Mouse (Mus musculus): ENCODE data around the gene Disp1. TPM values are rescaled to one million over a fixed set of nuclear protein-coding genes. Genes with fewer than 3 reads are reported as not detected.

Disp1 gene
- polyA plus RNA-seq, 1 experiment from 2014 or later, result 8.1 TPM

DNA sequence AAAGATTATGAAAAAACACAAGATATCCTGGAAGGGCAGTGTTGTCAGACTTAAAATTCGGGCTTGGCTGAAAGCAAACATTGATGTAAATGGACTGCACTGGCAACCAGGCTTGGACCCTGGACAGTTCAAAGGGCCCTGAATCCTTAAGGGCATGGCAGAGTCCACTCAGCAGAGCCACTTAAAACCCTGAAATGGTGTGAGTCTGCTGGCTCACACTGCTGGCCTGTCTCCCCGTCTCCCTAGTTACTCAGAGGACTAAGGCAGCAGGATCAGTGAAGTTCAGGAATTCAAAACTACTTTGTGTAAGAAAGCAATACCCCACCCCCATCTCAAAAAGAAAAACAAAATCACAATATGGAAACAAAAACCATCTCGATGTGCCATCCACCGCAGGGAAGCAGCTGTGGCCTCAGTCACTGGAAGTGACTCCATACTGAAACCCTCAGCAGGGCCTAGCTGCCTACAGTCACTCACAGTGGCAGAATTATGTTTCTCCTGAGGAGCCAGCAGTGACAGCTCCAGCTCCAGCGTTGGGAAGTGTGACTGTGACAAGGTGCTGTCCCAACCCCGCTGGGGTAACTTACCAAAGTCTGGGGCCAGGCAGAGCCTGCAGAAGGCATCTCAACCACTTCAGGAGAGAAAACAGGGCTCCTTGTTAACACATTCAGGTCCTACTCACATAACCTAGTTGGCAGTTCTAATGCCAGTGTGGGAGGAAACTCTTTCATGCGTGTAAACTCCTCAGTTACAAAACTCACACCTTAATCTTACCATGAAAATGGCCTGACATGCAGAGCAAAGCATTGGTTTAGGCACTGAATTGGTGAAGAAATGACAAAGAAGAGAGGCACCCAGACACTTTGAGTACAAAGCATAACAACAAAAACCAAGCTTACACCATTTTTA, 66.8 kb downstream of the Disp1 start:
- peaks cover 25% of the 10 kb centered on the region for H3K4me1 ChIP-seq (replicated peaks)
- no peaks in the 10 kb centered on the region for H3K27me3 ChIP-seq
- no peak overlapping the region for H3K9ac ChIP-seq
- 55% methylated on average over 7 of the region's 7 CpGs for WGBS
- H3K36me3 ChIP-seq, result no peaks in the 10 kb centered on the region
- H3K27ac ChIP-seq (replicated peaks), result no peak overlapping the region
- no peak overlapping the region for H3K4me2 ChIP-seq
- ATAC-seq (ENCODE audit: low read depth), result no peak
- peaks cover 8% of the 10 kb centered on the region; the same call in 1 of the 2 replicates for H3K9me3 ChIP-seq
- H3K4me3 ChIP-seq, result no peak overlapping the region

DNA sequence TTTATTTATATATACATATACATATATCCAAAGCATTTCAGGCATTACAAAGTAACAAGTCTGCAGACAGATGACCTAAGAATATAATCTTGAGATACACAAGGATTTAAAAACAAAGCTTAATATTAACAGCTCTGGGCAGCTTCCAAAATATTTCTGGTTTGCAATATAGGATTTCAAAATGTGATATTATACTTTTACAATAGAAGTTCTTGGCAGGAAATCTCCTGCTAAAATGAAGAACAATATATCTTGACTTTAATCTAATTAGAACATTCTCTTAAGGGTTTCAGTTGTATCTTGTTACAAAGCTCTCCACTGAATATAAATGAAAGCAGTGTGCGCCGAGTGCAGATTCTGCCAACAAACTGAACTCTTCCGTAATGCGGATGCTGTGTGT, 68.0 kb downstream of the Disp1 start:
- H3K27me3 ChIP-seq, result no peaks in the 10 kb centered on the region
- H3K36me3 ChIP-seq, result no peaks in the 10 kb centered on the region
- H3K27ac ChIP-seq (replicated peaks), result no peak overlapping the region
- peaks cover 29% of the 10 kb centered on the region for H3K4me1 ChIP-seq (replicated peaks)
- no peak for ATAC-seq (ENCODE audit: low read depth)
- H3K9ac ChIP-seq, result no peak overlapping the region
- no peak overlapping the region for H3K4me2 ChIP-seq
- WGBS, result 95% methylated on average over 4 of the region's 4 CpGs
- peaks cover 6% of the 10 kb centered on the region; the same call in 1 of the 2 replicates for H3K9me3 ChIP-seq
- H3K4me3 ChIP-seq, result no peak overlapping the region

DNA sequence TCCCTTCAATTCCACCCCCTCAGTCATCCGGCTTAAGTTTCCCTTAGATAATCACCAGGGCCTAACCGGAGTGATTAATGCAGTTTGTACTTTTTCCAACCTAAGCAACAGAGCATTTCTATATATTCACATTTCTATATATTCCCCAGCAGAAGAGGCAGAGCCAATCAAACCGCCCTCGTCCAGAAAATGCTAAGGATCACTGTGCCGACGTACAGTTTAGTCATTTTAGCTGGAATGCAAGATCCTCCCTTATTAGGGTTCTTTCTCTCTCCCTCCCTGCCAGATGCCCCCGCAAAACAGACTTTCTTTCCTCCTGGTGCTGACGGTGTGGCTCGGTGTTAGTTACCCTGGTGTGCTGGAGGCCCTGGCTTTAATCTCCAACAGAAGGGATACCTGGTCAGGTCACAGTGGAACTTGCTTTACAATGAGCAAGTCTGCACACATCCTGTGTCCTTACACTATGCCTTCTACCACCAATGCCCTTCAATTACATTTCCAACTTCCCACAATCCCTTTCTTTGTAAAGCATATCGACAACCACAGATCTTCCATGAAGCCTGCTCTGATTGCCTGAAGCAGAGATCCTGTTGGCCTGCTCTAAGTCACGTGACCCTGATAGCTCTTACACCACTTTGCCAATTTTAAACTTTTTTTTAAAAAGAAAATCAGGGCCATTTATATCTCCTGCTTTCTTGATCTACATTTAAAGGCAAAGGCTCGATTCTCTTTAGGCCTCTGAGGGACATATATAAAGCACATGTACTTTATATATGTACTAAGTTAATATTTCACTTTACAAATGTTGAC, 69.6 kb downstream of the Disp1 start:
- Histone ChIP-seq H3K36me3 (no peaks in the 10 kb centered on the region), H3K4me2 (no peak overlapping the region), H3K4me3 (no peak overlapping the region), H3K9ac (no peak overlapping the region), H3K27me3 (no peaks in the 10 kb centered on the region), H3K9me3 (no peaks in the 10 kb centered on the region), H3K27ac (replicated peaks) (no peak overlapping the region), H3K4me1 (replicated peaks) (peaks cover 39% of the 10 kb centered on the region)
- WGBS, result 87% methylated on average over 12 of the region's 12 CpGs
- no peak for ATAC-seq (ENCODE audit: low read depth)

DNA sequence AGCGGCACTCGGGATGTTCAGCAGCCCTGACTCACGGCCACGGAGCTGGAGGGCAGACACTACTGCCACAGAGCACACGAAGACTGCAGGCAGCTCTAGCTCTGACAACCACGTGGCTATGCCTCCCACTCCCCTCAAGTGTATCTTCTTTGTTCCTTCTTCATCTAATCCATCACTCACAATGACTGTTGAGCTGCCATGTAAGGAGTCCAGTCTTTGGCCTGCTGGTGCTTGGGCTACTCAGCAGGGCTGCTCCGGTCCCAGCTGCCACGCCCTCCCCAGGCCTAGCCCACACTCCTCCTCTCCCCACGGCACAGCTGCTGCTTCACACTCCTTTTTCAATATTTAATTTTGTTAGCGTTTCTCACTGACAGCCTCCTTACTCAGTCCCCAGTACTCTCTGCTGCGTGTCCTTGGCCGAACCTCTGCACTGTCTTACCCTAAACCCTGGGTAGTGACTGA, 70.9 kb downstream of the Disp1 start:
- Histone ChIP-seq H3K36me3 (no peaks in the 10 kb centered on the region), H3K4me3 (no peak overlapping the region), H3K9ac (peak overlapping the region; percentile 23; the same call in 1 of the 2 replicates), H3K9me3 (no peaks in the 10 kb centered on the region), H3K27ac (replicated peaks) (peak overlapping the region; percentile 49), H3K4me1 (replicated peaks) (peaks cover 49% of the 10 kb centered on the region), H3K27me3 (no peaks in the 10 kb centered on the region), H3K4me2 (peak overlapping the region; percentile 11; the same call in 1 of the 2 replicates)
- ATAC-seq (ENCODE audit: low read depth), result peak; percentile 60
- WGBS, result 24% methylated on average over 12 of the region's 12 CpGs

DNA sequence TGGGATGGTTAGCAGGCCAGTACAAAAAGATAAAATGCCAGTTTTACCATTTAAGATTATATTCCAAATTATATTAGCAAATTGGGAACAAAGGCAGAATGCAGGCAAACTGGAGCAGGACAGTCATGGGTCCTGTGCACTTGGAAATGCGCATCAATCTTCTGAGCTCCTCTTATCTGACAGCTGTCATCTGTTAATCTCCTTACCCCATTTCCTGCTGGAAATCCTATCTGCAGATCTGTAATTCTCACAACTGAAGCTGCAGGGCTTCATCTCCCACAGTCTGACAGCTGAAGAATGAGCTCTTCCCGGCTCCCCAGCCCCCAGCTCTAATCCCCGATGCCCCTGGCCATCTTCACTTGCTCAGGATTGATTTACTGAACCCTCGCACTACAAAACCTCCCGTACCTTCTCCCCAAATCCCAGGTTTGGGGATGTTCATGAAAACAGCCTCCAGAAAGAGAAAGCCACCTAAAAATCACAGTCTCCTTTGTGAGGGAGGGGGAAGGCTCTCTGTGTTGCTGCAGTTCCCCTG, 71.7 kb downstream of the Disp1 start:
- ATAC-seq (ENCODE audit: low read depth), result no peak
- Histone ChIP-seq H3K4me3 (no peak overlapping the region), H3K27ac (replicated peaks) (peak overlapping the region; percentile 49), H3K9me3 (no peaks in the 10 kb centered on the region), H3K4me2 (no peak overlapping the region), H3K36me3 (no peaks in the 10 kb centered on the region), H3K27me3 (no peaks in the 10 kb centered on the region), H3K9ac (0 out of 2 replicates have a peak overlapping the region, but pooled peaks have one; percentile 38), H3K4me1 (replicated peaks) (peaks cover 51% of the 10 kb centered on the region)
- 38% methylated on average over 5 of the region's 5 CpGs for WGBS

DNA sequence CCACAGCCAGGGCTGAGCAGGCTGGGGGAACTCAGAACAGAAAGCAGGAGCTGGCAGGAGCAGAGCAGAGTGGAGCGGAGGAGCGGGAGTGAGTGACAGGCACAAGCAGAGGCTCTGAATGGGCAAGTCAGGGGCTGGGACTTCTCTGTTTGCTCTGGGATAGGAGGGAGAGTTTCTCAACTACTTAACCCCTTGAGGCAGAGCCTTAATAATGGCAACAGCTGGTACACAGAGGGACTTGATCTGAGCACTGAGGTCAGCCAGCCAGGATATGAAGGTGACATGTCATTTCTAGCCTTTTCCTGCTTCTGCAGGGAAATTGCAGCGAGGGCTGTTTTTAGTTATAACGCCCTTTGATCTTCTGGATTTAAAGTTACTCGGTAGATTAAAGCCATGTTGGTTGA, 73.9 kb downstream of the Disp1 start:
- H3K36me3 ChIP-seq, result no peaks in the 10 kb centered on the region
- no peaks in the 10 kb centered on the region for H3K27me3 ChIP-seq
- ATAC-seq (ENCODE audit: low read depth), result peak; percentile 57
- no peak overlapping the region for H3K4me2 ChIP-seq
- no peak overlapping the region for H3K27ac ChIP-seq (replicated peaks)
- H3K4me1 ChIP-seq (replicated peaks), result peaks cover 61% of the 10 kb centered on the region
- H3K9ac ChIP-seq, result no peak overlapping the region
- 30% methylated on average over 5 of the region's 5 CpGs for WGBS
- no peak overlapping the region for H3K4me3 ChIP-seq
- no peaks in the 10 kb centered on the region for H3K9me3 ChIP-seq

DNA sequence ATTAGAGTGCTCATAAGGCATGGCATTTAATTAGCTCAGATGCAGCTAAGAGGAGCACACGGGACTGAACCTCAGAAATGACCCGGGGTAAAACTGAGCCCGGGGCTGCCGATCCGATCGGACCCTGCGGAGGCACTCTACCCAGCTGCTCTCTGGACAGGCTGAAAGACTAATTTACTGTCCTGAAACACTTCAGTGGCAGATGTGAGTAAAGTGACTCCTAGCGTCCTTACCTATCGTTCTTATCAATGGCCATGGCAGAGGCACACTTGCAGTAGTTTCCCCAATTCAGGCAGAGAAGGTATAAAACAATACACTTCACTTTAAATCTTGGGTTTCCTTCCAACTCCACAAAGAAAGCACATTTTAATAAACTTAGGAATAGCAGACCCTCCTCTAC, 74.5 kb downstream of the Disp1 start:
- no peak overlapping the region for H3K4me3 ChIP-seq
- H3K27ac ChIP-seq (replicated peaks), result no peak overlapping the region; the same call in 1 of the 2 replicates
- H3K27me3 ChIP-seq, result no peaks in the 10 kb centered on the region
- WGBS, result 5% methylated on average over 9 of the region's 9 CpGs
- no peak overlapping the region for H3K9ac ChIP-seq
- H3K4me2 ChIP-seq, result peak overlapping the region; percentile 27; the same call in 1 of the 2 replicates
- H3K9me3 ChIP-seq, result no peaks in the 10 kb centered on the region
- ATAC-seq (ENCODE audit: low read depth), result no peak
- peaks cover 64% of the 10 kb centered on the region for H3K4me1 ChIP-seq (replicated peaks)
- no peaks in the 10 kb centered on the region for H3K36me3 ChIP-seq

DNA sequence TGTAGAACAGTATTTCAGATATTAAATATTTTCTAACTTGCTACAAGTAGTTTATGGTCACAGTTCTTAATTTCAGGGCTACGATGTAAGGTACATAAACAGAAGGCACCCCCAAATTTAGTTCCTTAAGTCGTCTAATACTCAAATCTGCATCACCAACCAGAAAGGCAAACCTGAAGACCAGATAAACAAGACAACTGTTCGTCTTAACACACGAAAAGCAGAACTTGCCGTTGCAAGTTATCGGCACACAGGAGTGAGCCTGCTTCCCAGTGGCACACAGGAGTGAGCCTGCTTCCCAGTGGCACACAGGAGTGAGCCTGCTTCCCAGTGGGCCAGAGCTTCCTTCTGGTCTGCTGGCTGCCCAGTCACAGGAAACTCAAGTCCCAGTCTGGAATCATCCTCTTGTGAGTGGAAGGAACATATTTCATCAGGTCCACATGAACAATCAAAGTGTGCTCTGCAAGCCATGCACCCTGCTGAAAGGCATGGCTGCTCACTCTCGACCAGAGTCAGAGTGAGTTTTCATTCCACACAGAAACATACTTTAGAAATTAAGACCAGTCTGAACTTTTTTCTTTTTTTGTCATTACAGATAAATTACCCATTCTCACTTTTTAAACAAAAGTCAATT, 75.1 kb downstream of the Disp1 start:
- no peak for ATAC-seq (ENCODE audit: low read depth)
- no peaks in the 10 kb centered on the region for H3K9me3 ChIP-seq
- peaks cover 70% of the 10 kb centered on the region for H3K4me1 ChIP-seq (replicated peaks)
- WGBS, result 75% methylated on average over 7 of the region's 7 CpGs
- no peaks in the 10 kb centered on the region for H3K36me3 ChIP-seq
- peak overlapping the region; percentile 27; the same call in 1 of the 2 replicates for H3K4me2 ChIP-seq
- H3K27ac ChIP-seq (replicated peaks), result no peak overlapping the region; the same call in 1 of the 2 replicates
- H3K27me3 ChIP-seq, result no peaks in the 10 kb centered on the region
- H3K4me3 ChIP-seq, result no peak overlapping the region
- H3K9ac ChIP-seq, result no peak overlapping the region

DNA sequence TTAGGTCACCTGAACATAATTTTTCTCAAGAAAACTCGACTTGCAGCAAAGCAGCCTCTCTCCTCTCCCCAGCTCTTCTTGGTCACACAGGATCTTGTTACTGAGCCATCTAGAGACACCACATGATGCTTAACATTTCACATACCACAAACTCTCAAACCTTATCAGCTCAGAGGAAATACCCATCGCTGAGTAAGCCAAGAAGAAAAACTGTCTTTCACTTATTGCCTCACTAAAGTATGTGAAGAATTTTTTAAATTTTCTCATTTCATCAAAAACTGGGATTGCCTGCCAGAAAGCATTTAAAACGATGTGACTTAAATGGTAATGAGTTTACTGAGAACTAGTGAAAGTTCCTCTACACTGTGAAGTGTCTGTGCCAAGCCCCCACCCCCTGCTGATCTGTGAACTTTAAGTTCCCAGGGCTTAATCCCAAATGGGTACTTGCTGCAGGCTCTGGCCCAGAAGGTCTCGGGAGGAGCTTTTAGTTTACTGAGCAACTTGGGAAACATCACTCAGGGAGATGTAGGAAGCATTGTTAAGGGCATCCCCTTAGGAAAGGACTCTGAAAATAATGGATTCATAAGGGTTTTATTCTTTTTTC, 76.6 kb downstream of the Disp1 start:
- Histone ChIP-seq H3K27ac (replicated peaks) (no peak overlapping the region), H3K4me1 (replicated peaks) (peaks cover 72% of the 10 kb centered on the region), H3K36me3 (no peaks in the 10 kb centered on the region), H3K4me2 (no peak overlapping the region), H3K4me3 (no peak overlapping the region), H3K9me3 (no peaks in the 10 kb centered on the region), H3K27me3 (no peaks in the 10 kb centered on the region), H3K9ac (no peak overlapping the region)
- WGBS, result 20% methylated on average over 4 of the region's 4 CpGs
- no peak for ATAC-seq (ENCODE audit: low read depth)

DNA sequence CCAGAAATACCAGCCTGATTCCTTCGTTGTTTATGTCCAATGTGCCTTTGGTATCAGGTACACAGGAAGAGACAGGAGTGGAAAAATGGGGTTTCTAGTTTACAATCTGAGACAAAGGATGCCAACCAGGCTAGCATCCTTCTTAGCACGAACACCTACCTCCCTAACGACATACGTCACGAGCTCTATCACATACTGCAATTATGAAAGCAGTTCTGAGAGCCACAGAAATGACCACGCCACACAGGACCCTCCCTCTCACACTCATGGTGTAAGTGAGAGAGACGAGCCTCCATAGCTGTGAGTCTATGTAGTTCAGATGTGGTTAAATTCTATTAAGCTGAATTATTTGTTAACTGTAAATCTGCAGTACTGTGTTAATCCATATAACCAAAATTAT, 78.1 kb downstream of the Disp1 start:
- H3K4me3 ChIP-seq, result no peak overlapping the region
- WGBS, result 86% methylated on average over 7 of the region's 7 CpGs
- H3K9me3 ChIP-seq, result no peaks in the 10 kb centered on the region
- no peak overlapping the region for H3K9ac ChIP-seq
- no peaks in the 10 kb centered on the region for H3K27me3 ChIP-seq
- ATAC-seq (ENCODE audit: low read depth), result no peak
- H3K36me3 ChIP-seq, result no peaks in the 10 kb centered on the region
- peaks cover 67% of the 10 kb centered on the region for H3K4me1 ChIP-seq (replicated peaks)
- no peak overlapping the region for H3K4me2 ChIP-seq
- no peak overlapping the region for H3K27ac ChIP-seq (replicated peaks)

DNA sequence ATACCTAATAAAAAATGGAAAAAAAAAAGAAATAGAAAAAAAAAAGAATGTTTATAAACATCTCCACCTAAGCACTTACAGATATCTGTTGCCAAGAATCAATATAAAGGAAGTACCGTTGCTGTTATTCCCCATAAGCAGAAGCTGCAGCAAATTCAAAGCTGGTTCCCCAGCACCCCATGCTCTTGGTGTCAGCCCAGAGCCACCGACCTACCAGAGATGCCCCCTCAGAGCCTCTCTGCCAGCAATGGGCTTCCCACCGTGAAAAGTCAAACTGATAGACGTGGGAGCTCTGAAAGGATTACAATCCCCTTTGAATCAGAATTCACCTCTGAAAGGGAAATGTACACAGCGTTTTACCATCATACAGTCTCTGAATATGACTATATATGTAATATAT, 78.8 kb downstream of the Disp1 start:
- Histone ChIP-seq H3K4me1 (replicated peaks) (peaks cover 64% of the 10 kb centered on the region), H3K27me3 (no peaks in the 10 kb centered on the region), H3K9me3 (no peaks in the 10 kb centered on the region), H3K9ac (no peak overlapping the region), H3K36me3 (no peaks in the 10 kb centered on the region), H3K4me2 (no peak overlapping the region), H3K27ac (replicated peaks) (no peak overlapping the region), H3K4me3 (no peak overlapping the region)
- 59% methylated on average over 5 of the region's 5 CpGs for WGBS
- ATAC-seq (ENCODE audit: low read depth), result no peak
